Mouse (Mus musculus): ENCODE measurements around the gene Arhgap10. TPM values are rescaled to one million over a fixed set of nuclear protein-coding genes. Genes with fewer than 3 reads are reported as not detected.
A peak's percentile ranks its signal among the peaks of the same experiment; 100 is the strongest.

The Arhgap10 gene
- total RNA-seq, 2 experiments from 2014 or later = 54.4 to 55.9 TPM

- peak overlapping the region; percentile 38 for H3K4me3 ChIP-seq
- DNase-seq = peak; percentile 26
- intact Hi-C loops (cut with DNase I) = loop anchor here (5.0 kb wide), 1 partner anchor 59 kb away; no protein-coding TSS in a partner anchor
- H3K27ac ChIP-seq = peak overlapping the region; percentile 90
- no peak for TF ChIP-seq CTCF (IDR thresholded peaks at IDR 0.05)
Observed at GRCm38 (mm10) chr8:77491231-77491923, 26.4 kb downstream of the Arhgap10 start.

GRCm38 (mm10) chr8:77490095-77490781 lies 27.5 kb downstream of the Arhgap10 start:
- H3K4me3 ChIP-seq = no peak overlapping the region; the same call in 1 of the 2 replicates
- intact Hi-C loops (cut with DNase I) = loop anchor here (5.0 kb wide), 1 partner anchor 58 kb away; no protein-coding TSS in a partner anchor
- peak overlapping the region; percentile 90 for H3K27ac ChIP-seq
- peak; percentile 67 for DNase-seq
- no peak for TF ChIP-seq CTCF (IDR thresholded peaks at IDR 0.05)

DNA sequence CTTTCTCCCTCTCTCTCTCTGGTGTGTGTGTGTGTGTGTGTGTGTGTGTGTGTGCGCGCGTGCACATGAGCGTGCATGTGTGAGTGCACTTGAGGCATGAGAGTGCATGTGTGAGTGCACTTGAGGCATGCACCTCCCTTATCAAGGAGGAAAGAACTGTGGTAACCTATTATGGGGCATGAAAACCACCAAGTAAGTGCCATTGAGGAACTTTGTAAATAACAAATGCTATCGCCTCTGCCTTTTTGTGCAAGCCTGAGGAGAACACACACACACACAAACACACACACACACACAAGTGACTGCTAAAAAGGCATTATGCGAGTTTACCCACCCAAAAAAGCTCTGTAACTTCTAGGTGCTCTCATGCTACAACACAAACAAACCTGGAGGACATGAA lies 28.5 kb downstream of the Arhgap10 start:
- Histone ChIP-seq H3K4me3 (no peak overlapping the region), H3K27ac (peak overlapping the region; percentile 90)
- TF ChIP-seq CTCF (IDR thresholded peaks at IDR 0.05) = no peak
- no peak for DNase-seq
- intact Hi-C loops (cut with DNase I) = no loop called here

DNA sequence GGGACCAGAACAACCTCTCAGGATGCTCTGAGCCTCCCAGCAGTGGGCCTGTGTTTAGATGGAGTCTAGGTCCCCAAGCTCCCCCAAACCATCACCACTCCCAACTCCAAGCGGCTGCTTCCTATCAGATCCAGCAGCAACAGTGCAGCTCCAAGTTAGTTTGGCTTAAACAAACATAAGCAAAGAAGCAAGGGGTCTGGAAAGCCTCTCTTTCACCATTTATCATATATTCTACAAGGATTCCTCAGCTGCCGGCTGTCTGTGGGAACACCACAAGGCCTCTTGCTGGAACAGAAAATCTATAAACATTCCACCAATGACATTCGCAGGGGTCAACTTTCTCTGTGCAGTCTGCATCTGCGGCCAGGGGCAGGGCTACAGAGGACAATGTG lies 29.5 kb downstream of the Arhgap10 start:
- Histone ChIP-seq H3K27ac (peak overlapping the region; percentile 80), H3K4me3 (no peak overlapping the region)
- no peak for DNase-seq
- TF ChIP-seq CTCF (IDR thresholded peaks at IDR 0.05) = no peak
- intact Hi-C loops (cut with DNase I) = no loop called here

- no peak for DNase-seq
Observed at GRCm38 (mm10) chr8:77487590-77488214, 30.1 kb downstream of the Arhgap10 start.

DNA sequence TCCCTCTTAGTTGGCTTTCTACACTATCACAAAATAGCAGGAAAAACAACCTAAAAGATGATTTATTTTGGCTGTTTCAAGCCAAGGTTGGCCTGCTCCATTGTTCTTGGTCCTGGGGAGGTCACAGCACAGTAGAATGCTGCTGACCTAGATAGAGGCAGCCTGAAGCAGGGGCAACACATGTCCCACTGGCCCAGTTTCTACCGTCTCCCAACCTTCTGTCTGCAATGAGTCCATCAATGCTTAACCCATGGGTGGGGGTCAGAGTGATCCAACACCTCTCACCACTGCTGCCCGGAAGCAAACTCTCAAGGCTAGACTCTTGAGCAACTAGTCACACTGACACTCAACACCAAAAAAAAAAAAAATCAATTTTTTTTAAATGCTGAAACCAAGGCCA lies 31.0 kb downstream of the Arhgap10 start:
- intact Hi-C loops (cut with DNase I) = no loop called here
- DNase-seq = no peak
- no peak for TF ChIP-seq CTCF (IDR thresholded peaks at IDR 0.05)
- Histone ChIP-seq H3K4me3 (no peak overlapping the region), H3K27ac (peak overlapping the region; percentile 80)

More at GRCm38 (mm10) chr8:77487590-77488214, 30.1 kb downstream of the Arhgap10 start:
- TF ChIP-seq CTCF (IDR thresholded peaks at IDR 0.05) = no peak
- H3K27ac ChIP-seq = peak overlapping the region; percentile 80
- intact Hi-C loops (cut with DNase I) = no loop called here
- no peak overlapping the region for H3K4me3 ChIP-seq

GRCm38 (mm10) chr8:77484817-77485216 lies 32.9 kb downstream of the Arhgap10 start:
- H3K27ac ChIP-seq = peak overlapping the region; percentile 80
- no peak for TF ChIP-seq CTCF (IDR thresholded peaks at IDR 0.05)
- peak overlapping the region; percentile 17 for H3K4me3 ChIP-seq
- peak; percentile 62 for DNase-seq
- intact Hi-C loops (cut with DNase I) = loop anchor here (2.0 kb wide), 1 partner anchor 32 kb away; the partner anchor contains the start of gene Arhgap10

- peak overlapping the region; percentile 17; the same call in 1 of the 2 replicates for H3K4me3 ChIP-seq
- no peak for DNase-seq
- intact Hi-C loops (cut with DNase I) = loop anchor here (2.0 kb wide), 1 partner anchor 33 kb away; the partner anchor contains the start of gene Arhgap10
- TF ChIP-seq CTCF (IDR thresholded peaks at IDR 0.05) = no peak
- peak overlapping the region; percentile 80 for H3K27ac ChIP-seq
Observed at GRCm38 (mm10) chr8:77484266-77484665, 33.5 kb downstream of the Arhgap10 start.

GRCm38 (mm10) chr8:77483676-77484075 lies 34.1 kb downstream of the Arhgap10 start:
- peak overlapping the region; percentile 80 for H3K27ac ChIP-seq
- intact Hi-C loops (cut with DNase I) = loop anchor here (2.0 kb wide), 1 partner anchor 33 kb away; the partner anchor contains the start of gene Arhgap10
- TF ChIP-seq CTCF (IDR thresholded peaks at IDR 0.05) = no peak
- H3K4me3 ChIP-seq = no peak overlapping the region
- no peak for DNase-seq

DNA sequence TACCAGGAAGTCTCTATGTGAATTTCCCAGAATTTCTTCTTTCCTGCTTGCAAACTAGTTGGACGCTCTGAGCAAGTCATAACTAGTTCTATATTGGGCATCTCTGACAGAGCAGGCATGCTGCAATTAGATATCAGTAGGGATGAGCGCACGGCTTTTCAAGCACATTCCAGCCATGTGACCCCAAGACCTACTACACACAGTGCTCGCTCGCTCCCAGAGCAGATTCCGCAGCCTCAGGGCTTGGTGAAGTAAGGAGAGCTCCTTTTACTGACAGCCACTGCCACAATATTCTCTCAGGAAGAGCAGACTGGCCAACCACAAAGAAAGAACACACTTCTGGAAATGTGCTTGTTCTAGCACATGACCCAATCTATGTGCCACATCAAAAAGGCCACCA lies 36.0 kb downstream of the Arhgap10 start:
- no peak for TF ChIP-seq CTCF (IDR thresholded peaks at IDR 0.05)
- DNase-seq = peak; percentile 77
- Histone ChIP-seq H3K27ac (peak overlapping the region; percentile 88), H3K4me3 (no peak overlapping the region)
- intact Hi-C loops (cut with DNase I) = no loop called here

- H3K27ac ChIP-seq = peak overlapping the region; percentile 88
- intact Hi-C loops (cut with DNase I) = no loop called here
- no peak overlapping the region for H3K4me3 ChIP-seq
- DNase-seq = no peak
- peak; percentile 4; the same call in 1 of the 2 replicates for TF ChIP-seq CTCF (IDR thresholded peaks at IDR 0.05)
Observed at GRCm38 (mm10) chr8:77479995-77480394, 37.8 kb downstream of the Arhgap10 start.

DNA sequence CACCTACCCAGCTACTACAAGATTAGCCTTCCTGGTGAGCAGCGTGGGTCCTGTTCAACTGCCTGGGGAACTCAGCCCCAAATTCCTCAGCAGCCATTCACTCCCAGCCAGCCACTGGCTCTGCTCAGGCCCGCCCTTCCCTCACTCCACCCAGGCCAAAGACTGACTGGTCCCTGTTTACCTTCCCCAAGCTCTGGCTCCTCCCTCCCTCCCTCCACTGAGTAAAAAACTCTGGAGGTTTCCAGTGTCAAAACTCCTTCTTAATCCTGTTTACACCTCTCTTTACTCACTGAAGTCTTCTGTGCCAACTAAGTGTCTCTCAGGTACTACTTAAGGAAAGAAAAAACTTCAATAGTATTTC lies 38.9 kb downstream of the Arhgap10 start:
- intact Hi-C loops (cut with DNase I) = no loop called here
- H3K27ac ChIP-seq = peak overlapping the region; percentile 88
- no peak for TF ChIP-seq CTCF (IDR thresholded peaks at IDR 0.05)
- H3K4me3 ChIP-seq = no peak overlapping the region
- peak; percentile 55 for DNase-seq

Data from gastrocnemius, adult 2 months (tissue).